Comparison of ENCODE assay signal across 8 mouse cellular contexts in genomic region chr7:27159882-27160281, GRCm38 (mm10). TPM values are rescaled to one million over a fixed set of nuclear protein-coding genes. Genes with fewer than 3 reads are reported as not detected.
DNase-seq lines count a peak whose midpoint lies in the region; ATAC-seq and TF ChIP-seq lines count a peak whose summit lies in the region.

No protein-coding gene starts in this region.

- peak; percentile 81 to 94 for TF ChIP-seq CTCF in CH12.LX (conservative IDR thresholded peaks at IDR 0.05 in 1 of 2, IDR thresholded peaks at IDR 0.05 in 1 of 2; ENCODE audit: low read depth in 2 of 2, low read length in 2 of 2)
- peak; percentile 98 for TF ChIP-seq CTCF in heart, postnatal 0 days (IDR thresholded peaks at IDR 0.05; ENCODE audit: low read depth)
- peak; percentile 79; the same call in 1 of the 2 replicates for TF ChIP-seq CTCF in testis, adult 2 months (IDR thresholded peaks at IDR 0.05; ENCODE audit: control insufficient read depth, insufficient read depth, insufficient replicate concordance, low read depth, low read length)

- TF ChIP-seq RAD21 in CH12.LX (IDR thresholded peaks at IDR 0.05; ENCODE audit: low read depth, low read length) = peak; percentile 82

- H3K79me2 ChIP-seq in CH12.LX (replicated peaks; ENCODE audit: control insufficient read depth, extremely low read depth, insufficient read depth, poor library complexity, severe bottlenecking) = peaks cover 38% of the 10 kb centered on the region

- H3K27me3 ChIP-seq in CH12.LX (replicated peaks) = no peaks in the 10 kb centered on the region
- H3K27me3 ChIP-seq in forebrain, embryonic 12.5 days = no peaks in the 10 kb centered on the region
- H3K27me3 ChIP-seq in heart, postnatal 0 days (ENCODE audit: control insufficient read depth, insufficient read depth, low read length) = no peaks in the 10 kb centered on the region
- no peaks in the 10 kb centered on the region for H3K27me3 ChIP-seq in liver, embryonic 16.5 days (ENCODE audit: control insufficient read depth, insufficient read depth, low read depth, low read length)
- H3K27me3 ChIP-seq in neural tube, embryonic 13.5 days = no peaks in the 10 kb centered on the region
- no peaks in the 10 kb centered on the region for H3K27me3 ChIP-seq in testis, adult 2 months (ENCODE audit: control insufficient read depth, insufficient read depth, low read length)

- H3K4me1 ChIP-seq in CH12.LX (ENCODE audit: control insufficient read depth in 1 of 2, insufficient read depth in 2 of 2) = peaks cover 27 to 64% of the 10 kb centered on the region in 2 experiments
- H3K4me1 ChIP-seq in forebrain, embryonic 12.5 days = peaks cover 50% of the 10 kb centered on the region
- H3K4me1 ChIP-seq in heart, postnatal 0 days (ENCODE audit: control insufficient read depth, insufficient read depth) = peaks cover 21% of the 10 kb centered on the region
- peaks cover 34% of the 10 kb centered on the region for H3K4me1 ChIP-seq in liver, embryonic 16.5 days (ENCODE audit: control insufficient read depth, low read depth, low read length)
- peaks cover 54% of the 10 kb centered on the region for H3K4me1 ChIP-seq in neural tube, embryonic 13.5 days (replicated peaks)
- H3K4me1 ChIP-seq in testis, adult 2 months (ENCODE audit: control insufficient read depth, insufficient read depth, low read length) = peaks cover 14% of the 10 kb centered on the region

- TF ChIP-seq EP300 in CH12.LX (IDR thresholded peaks at IDR 0.05; ENCODE audit: low read length) = no peak
- TF ChIP-seq EP300 in heart, postnatal 0 days (IDR thresholded peaks at IDR 0.05; ENCODE audit: low read depth) = no peak

- 21% methylated on average over 8 of the region's 8 CpGs for WGBS in forebrain, embryonic 12.5 days
- WGBS in heart, postnatal 0 days = 18% methylated on average over 8 of the region's 8 CpGs
- 8% methylated on average over 8 of the region's 8 CpGs for WGBS in liver, embryonic 16.5 days (ENCODE audit: insufficient replicate concordance)
- WGBS in neural tube, embryonic 13.5 days = 18% methylated on average over 8 of the region's 8 CpGs

- H3K4me2 ChIP-seq in CH12.LX (ENCODE audit: insufficient read depth, low read depth, poor library complexity, severe bottlenecking) = no peak overlapping the region
- H3K4me2 ChIP-seq in forebrain, embryonic 12.5 days = peak overlapping the region; percentile 27; the same call in 1 of the 2 replicates
- H3K4me2 ChIP-seq in heart, postnatal 0 days (ENCODE audit: low read depth, low read length) = no peak overlapping the region
- no peak overlapping the region for H3K4me2 ChIP-seq in liver, embryonic 16.5 days (ENCODE audit: low read depth, low read length)
- no peak overlapping the region for H3K4me2 ChIP-seq in neural tube, embryonic 13.5 days

- no peak overlapping the region for H3K9ac ChIP-seq in CH12.LX (ENCODE audit: insufficient read depth, low read depth)
- no peak overlapping the region for H3K9ac ChIP-seq in forebrain, embryonic 12.5 days
- H3K9ac ChIP-seq in heart, postnatal 0 days (replicated peaks; ENCODE audit: low read depth, low read length) = no peak overlapping the region
- no peak overlapping the region for H3K9ac ChIP-seq in liver, embryonic 16.5 days (ENCODE audit: low read depth, low read length)
- H3K9ac ChIP-seq in neural tube, embryonic 13.5 days = no peak overlapping the region

- no peak overlapping the region for H3K4me3 ChIP-seq in CH12.LX (replicated peaks in 1 of 3; ENCODE audit: low read depth in 2 of 3, low read length in 2 of 3, poor library complexity in 1 of 3)
- no peak overlapping the region for H3K4me3 ChIP-seq in forebrain, embryonic 12.5 days (replicated peaks)
- no peak overlapping the region for H3K4me3 ChIP-seq in heart, postnatal 0 days (ENCODE audit: low read depth, low read length)
- H3K4me3 ChIP-seq in liver, embryonic 16.5 days (ENCODE audit: low read depth, low read length) = no peak overlapping the region
- no peak overlapping the region for H3K4me3 ChIP-seq in neural tube, embryonic 13.5 days
- H3K4me3 ChIP-seq in testis, adult 2 months (ENCODE audit: control insufficient read depth, low read depth, low read length) = no peak overlapping the region

- ATAC-seq in forebrain, embryonic 12.5 days (ENCODE audit: low FRiP score) = peak; percentile 93
- peak; percentile 89 for ATAC-seq in heart, postnatal 0 days (ENCODE audit: insufficient read depth, low read depth)
- peak; percentile 78 for ATAC-seq in liver, embryonic 16.5 days (ENCODE audit: low read depth)
- peak; percentile 86 for ATAC-seq in neural tube, embryonic 13.5 days (ENCODE audit: low read depth)

- no peak overlapping the region for H3K27ac ChIP-seq in CH12.LX (ENCODE audit: insufficient read depth, low read depth)
- H3K27ac ChIP-seq in forebrain, embryonic 12.5 days = no peak overlapping the region
- 0 out of 2 replicates have a peak overlapping the region, but pooled peaks have one; percentile 4 for H3K27ac ChIP-seq in heart, postnatal 0 days (ENCODE audit: low read depth)
- H3K27ac ChIP-seq in liver, embryonic 16.5 days (ENCODE audit: low read length) = no peak overlapping the region
- 0 out of 2 replicates have a peak overlapping the region, but pooled peaks have one; percentile 30 for H3K27ac ChIP-seq in neural tube, embryonic 13.5 days (replicated peaks)
- no peak overlapping the region for H3K27ac ChIP-seq in testis, adult 2 months (ENCODE audit: control insufficient read depth, insufficient read depth, low read depth, low read length)

- peak; percentile 86 for DNase-seq in CH12.LX (ENCODE audit: extremely low read depth)
- DNase-seq in c-Kit-positive CD71-negative TER-119-negative erythroid progenitor cells, embryonic 14.5 days (ENCODE audit: low read depth) = peak; percentile 66
- DNase-seq in heart, postnatal 0 days (ENCODE audit: low spot score) = peak; percentile 89
- peak; percentile 92 to 95 for DNase-seq in kidney, postnatal 4 days

- peaks cover 40 to 90% of the 10 kb centered on the region in 2 experiments for H3K36me3 ChIP-seq in CH12.LX (replicated peaks in 1 of 2; ENCODE audit: control insufficient read depth in 1 of 2, insufficient read depth in 1 of 2, low read length in 1 of 2)
- H3K36me3 ChIP-seq in forebrain, embryonic 12.5 days (replicated peaks) = peaks cover 61% of the 10 kb centered on the region
- peaks cover 34% of the 10 kb centered on the region for H3K36me3 ChIP-seq in heart, postnatal 0 days (replicated peaks; ENCODE audit: control insufficient read depth, insufficient read depth, low read length)
- H3K36me3 ChIP-seq in liver, embryonic 16.5 days (ENCODE audit: control insufficient read depth, insufficient read depth) = peaks cover 16% of the 10 kb centered on the region
- H3K36me3 ChIP-seq in neural tube, embryonic 13.5 days = peaks cover 57% of the 10 kb centered on the region
- peaks cover 2% of the 10 kb centered on the region for H3K36me3 ChIP-seq in testis, adult 2 months (ENCODE audit: control insufficient read depth, insufficient read depth, low read length)

- in situ Hi-C loops in CH12.LX (cut with MboI; ENCODE audit: low pct_ligation_motif_present, low pct_unique_long_range_greater_than_20kb, low sequenced_read_pairs) = loop anchor here (5.0 kb wide), 2 partner anchors 67 to 127 kb away; partner anchors contain the start of gene Itpkc

- TF ChIP-seq POLR2A in CH12.LX (IDR thresholded peaks at IDR 0.05; ENCODE audit: low read depth, low read length) = no peak
- TF ChIP-seq POLR2A in testis, adult 2 months (IDR thresholded peaks at IDR 0.05; ENCODE audit: control insufficient read depth, low read depth, low read length) = no peak

- H3K9me3 ChIP-seq in CH12.LX (replicated peaks; ENCODE audit: low read length) = no peaks in the 10 kb centered on the region
- no peaks in the 10 kb centered on the region for H3K9me3 ChIP-seq in forebrain, embryonic 12.5 days
- H3K9me3 ChIP-seq in heart, postnatal 0 days (replicated peaks; ENCODE audit: control insufficient read depth, low read length) = no peaks in the 10 kb centered on the region
- H3K9me3 ChIP-seq in liver, embryonic 16.5 days (replicated peaks; ENCODE audit: control insufficient read depth, low read length) = no peaks in the 10 kb centered on the region
- H3K9me3 ChIP-seq in neural tube, embryonic 13.5 days = no peaks in the 10 kb centered on the region

- dilution Hi-C loops in CH12.LX (cut with MboI; ENCODE audit: extremely low pct_ligation_motif_present, extremely low pct_unique_long_range_greater_than_20kb, low sequenced_read_pairs) = no loop called here

RNA-seq across cellular contexts. Expression of gene Cyp2t4, which starts 6.4 kb away (rescaled TPM):
- not detected in 2 replicates for total RNA-seq in CH12.LX (2012; rRNA removed)
- total RNA-seq in CH12.LX (2014; rRNA removed) = not detected in 2 replicates
- polyA plus RNA-seq in CH12.LX (2012; ENCODE audit: insufficient read length, low read depth) = 0.34 and 0.43 TPM in 2 replicates
- polyA plus RNA-seq in forebrain, embryonic 12.5 days (2016; fragmentation: Nextera tagmentation; extraction: Ambion mirVana) = 0.15 and 0.34 TPM in 2 replicates
- not detected in 2 replicates for total RNA-seq in heart, postnatal 0 days (2014; rRNA removed; ENCODE audit: low replicate concordance)
- not detected in 2 replicates for polyA plus RNA-seq in heart, postnatal 0 days (2015; fragmentation: Nextera tagmentation; extraction: Ambion mirVana)
- polyA plus RNA-seq in liver, embryonic 16.5 days (2015; fragmentation: Nextera tagmentation; extraction: Ambion mirVana) = not detected in 2 replicates
- 0.21 TPM in 1 of 2 replicates, not detected in the other for polyA plus RNA-seq in neural tube, embryonic 13.5 days (2015; fragmentation: Nextera tagmentation; extraction: Ambion mirVana)
- polyA plus RNA-seq in testis, adult 2 months (2012; rRNA removed) = 0.06 TPM in 1 of 2 replicates, not detected in the other

RNA-seq across cellular contexts. Expression of gene Egln2, which starts 6.7 kb away (rescaled TPM):
- 83.3 and 103 TPM in 2 replicates for total RNA-seq in CH12.LX (2012; rRNA removed)
- 37.4 and 37.9 TPM in 2 replicates for total RNA-seq in CH12.LX (2014; rRNA removed)
- polyA plus RNA-seq in CH12.LX (2012; ENCODE audit: insufficient read length, low read depth) = 115 and 132 TPM in 2 replicates
- 89.9 and 92.2 TPM in 2 replicates for polyA plus RNA-seq in forebrain, embryonic 12.5 days (2016; fragmentation: Nextera tagmentation; extraction: Ambion mirVana)
- 71.5 and 76.5 TPM in 2 replicates for total RNA-seq in heart, postnatal 0 days (2014; rRNA removed; ENCODE audit: low replicate concordance)
- 42.1 and 42.8 TPM in 2 replicates for polyA plus RNA-seq in heart, postnatal 0 days (2015; fragmentation: Nextera tagmentation; extraction: Ambion mirVana)
- 26.4 and 28.2 TPM in 2 replicates for polyA plus RNA-seq in liver, embryonic 16.5 days (2015; fragmentation: Nextera tagmentation; extraction: Ambion mirVana)
- 78.8 and 89.1 TPM in 2 replicates for polyA plus RNA-seq in neural tube, embryonic 13.5 days (2015; fragmentation: Nextera tagmentation; extraction: Ambion mirVana)
- polyA plus RNA-seq in testis, adult 2 months (2012; rRNA removed) = 622 and 747 TPM in 2 replicates

RNA-seq across cellular contexts. Expression of gene Rab4b, which starts 18.8 kb away (rescaled TPM):
- total RNA-seq in CH12.LX (2012; rRNA removed) (31.2 and 39.4 TPM in 2 replicates), CH12.LX (2014; rRNA removed) (22.6 and 26.2 TPM in 2 replicates)
- 69.6 and 85.5 TPM in 2 replicates for polyA plus RNA-seq in CH12.LX (2012; ENCODE audit: insufficient read length, low read depth)
- polyA plus RNA-seq in forebrain, embryonic 12.5 days (2016; fragmentation: Nextera tagmentation; extraction: Ambion mirVana) = 69.4 and 70.4 TPM in 2 replicates
- 42.5 and 74.2 TPM in 2 replicates for total RNA-seq in heart, postnatal 0 days (2014; rRNA removed; ENCODE audit: low replicate concordance)
- polyA plus RNA-seq in heart, postnatal 0 days (2015; fragmentation: Nextera tagmentation; extraction: Ambion mirVana) = 44.4 and 45.9 TPM in 2 replicates
- polyA plus RNA-seq in liver, embryonic 16.5 days (2015; fragmentation: Nextera tagmentation; extraction: Ambion mirVana) = 21.2 and 22.3 TPM in 2 replicates
- 114 and 125 TPM in 2 replicates for polyA plus RNA-seq in neural tube, embryonic 13.5 days (2015; fragmentation: Nextera tagmentation; extraction: Ambion mirVana)
- 64.5 and 65.1 TPM in 2 replicates for polyA plus RNA-seq in testis, adult 2 months (2012; rRNA removed)

RNA-seq across cellular contexts. Expression of gene Gm21983, which starts 21.0 kb away (rescaled TPM):
- total RNA-seq in CH12.LX (2012; rRNA removed) = 0.13 TPM in 1 of 2 replicates, not detected in the other
- not detected in 2 replicates for total RNA-seq in CH12.LX (2014; rRNA removed)
- 0.81 TPM in 1 of 2 replicates, not detected in the other for polyA plus RNA-seq in CH12.LX (2012; ENCODE audit: insufficient read length, low read depth)
- 0.59 TPM in 1 of 2 replicates, not detected in the other for polyA plus RNA-seq in forebrain, embryonic 12.5 days (2016; fragmentation: Nextera tagmentation; extraction: Ambion mirVana)
- total RNA-seq in heart, postnatal 0 days (2014; rRNA removed; ENCODE audit: low replicate concordance) = not detected in 2 replicates
- polyA plus RNA-seq in heart, postnatal 0 days (2015; fragmentation: Nextera tagmentation; extraction: Ambion mirVana) = 0.15 TPM in 1 of 2 replicates, not detected in the other
- not detected in 2 replicates for polyA plus RNA-seq in liver, embryonic 16.5 days (2015; fragmentation: Nextera tagmentation; extraction: Ambion mirVana)
- 0.35 TPM in 1 of 2 replicates, not detected in the other for polyA plus RNA-seq in neural tube, embryonic 13.5 days (2015; fragmentation: Nextera tagmentation; extraction: Ambion mirVana)
- polyA plus RNA-seq in testis, adult 2 months (2012; rRNA removed) = not detected in 2 replicates

RNA-seq across cellular contexts. Expression of gene Mia, which starts 21.1 kb away (rescaled TPM):
- total RNA-seq in CH12.LX (2012; rRNA removed) (1.1 and 1.8 TPM in 2 replicates), CH12.LX (2014; rRNA removed) (0.44 and 0.47 TPM in 2 replicates)
- 2.0 and 2.1 TPM in 2 replicates for polyA plus RNA-seq in CH12.LX (2012; ENCODE audit: insufficient read length, low read depth)
- polyA plus RNA-seq in forebrain, embryonic 12.5 days (2016; fragmentation: Nextera tagmentation; extraction: Ambion mirVana) = 9.0 and 11.7 TPM in 2 replicates
- total RNA-seq in heart, postnatal 0 days (2014; rRNA removed; ENCODE audit: low replicate concordance) = not detected in 2 replicates
- 0.25 and 0.38 TPM in 2 replicates for polyA plus RNA-seq in heart, postnatal 0 days (2015; fragmentation: Nextera tagmentation; extraction: Ambion mirVana)
- polyA plus RNA-seq in liver, embryonic 16.5 days (2015; fragmentation: Nextera tagmentation; extraction: Ambion mirVana) = 0.74 and 0.76 TPM in 2 replicates
- polyA plus RNA-seq in neural tube, embryonic 13.5 days (2015; fragmentation: Nextera tagmentation; extraction: Ambion mirVana) = 9.7 and 13.9 TPM in 2 replicates
- polyA plus RNA-seq in testis, adult 2 months (2012; rRNA removed) = 6.9 and 7.8 TPM in 2 replicates

Comparison
In these comparisons a context has a peak if more than half of its experiments do, and no peak if none do; other contexts are left out.
1. H3K27ac ChIP-seq: peak in heart, postnatal 0 days (single experiment) and neural tube, embryonic 13.5 days (single experiment); none in CH12.LX (single experiment), forebrain, embryonic 12.5 days (single experiment), liver, embryonic 16.5 days (single experiment) and testis, adult 2 months (single experiment).
2. Peak in every context shown above with its lines, with median percentiles within 50 percentile points of each other: DNase-seq, CTCF ChIP-seq and ATAC-seq.